Mouse (Mus musculus) naive thymus-derived CD4-positive, alpha-beta T cell, adult 2 months (primary cell): ENCODE measurements around the gene Fgf12.

ENCODE experiments used
- DNase-seq: peaks from one replicate; pipeline ENCODE4 v3.0.0-alpha.2; 2011; ENCODE audit warnings: low read depth

Fgf12 gene

DNA sequence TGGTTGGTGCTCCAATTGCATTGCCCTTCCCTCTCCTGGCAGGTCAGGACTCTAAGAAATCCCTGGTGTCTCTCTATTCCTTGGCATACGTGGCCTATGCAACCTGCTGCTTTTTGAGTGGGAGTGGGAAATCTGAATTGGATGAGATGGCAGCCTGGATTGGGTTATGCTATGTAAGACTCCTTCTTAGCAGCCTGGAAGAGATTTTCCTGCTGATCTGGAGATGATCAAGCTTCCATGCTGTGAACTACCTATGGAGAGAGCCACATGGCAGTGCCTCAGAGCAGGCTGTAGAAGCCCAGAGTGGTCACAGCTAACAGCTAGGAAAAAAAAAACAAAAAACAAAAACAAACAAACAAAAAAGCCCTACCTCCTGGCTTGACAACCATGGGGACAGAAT is 277.3 kb downstream of the Fgf12 start:
- DNase-seq, result no peak

DNA sequence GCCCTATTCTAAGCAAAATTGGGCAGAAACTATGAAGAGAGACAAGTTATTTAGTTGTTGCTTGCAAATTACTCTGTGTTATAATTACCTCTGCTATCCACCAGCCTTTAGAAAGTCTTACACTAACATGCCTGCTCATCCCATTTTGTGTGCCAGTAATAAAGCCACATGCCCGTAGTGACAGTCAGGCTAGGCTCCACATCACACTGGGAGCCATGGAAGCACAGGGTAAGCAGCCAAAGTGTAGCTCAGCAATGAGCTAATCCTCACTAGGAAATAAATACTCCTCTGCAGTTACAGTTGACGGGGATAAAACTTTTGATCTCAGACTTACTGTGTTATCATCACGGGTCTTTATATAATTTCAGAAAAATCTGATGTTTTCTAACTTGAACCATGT is 298.0 kb downstream of the Fgf12 start:
- DNase-seq, result no peak

DNA sequence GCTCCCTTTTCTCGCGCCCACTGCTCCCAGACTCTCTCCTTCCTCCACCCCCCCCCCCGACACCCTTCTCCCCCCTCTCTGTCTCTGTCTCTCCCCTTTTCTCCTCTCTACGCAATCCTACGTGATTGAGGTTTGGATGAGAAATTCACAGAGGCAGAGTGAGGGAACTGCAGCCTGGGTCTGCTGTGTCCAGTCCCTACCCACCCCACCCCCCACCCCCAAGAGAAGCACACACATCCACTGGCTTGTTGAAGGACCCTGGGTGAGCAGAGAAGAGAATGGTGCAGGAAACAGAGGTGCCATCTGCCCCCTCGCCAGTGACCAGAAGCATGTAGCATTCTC is 305.8 kb downstream of the Fgf12 start:
- no peak for DNase-seq

DNA sequence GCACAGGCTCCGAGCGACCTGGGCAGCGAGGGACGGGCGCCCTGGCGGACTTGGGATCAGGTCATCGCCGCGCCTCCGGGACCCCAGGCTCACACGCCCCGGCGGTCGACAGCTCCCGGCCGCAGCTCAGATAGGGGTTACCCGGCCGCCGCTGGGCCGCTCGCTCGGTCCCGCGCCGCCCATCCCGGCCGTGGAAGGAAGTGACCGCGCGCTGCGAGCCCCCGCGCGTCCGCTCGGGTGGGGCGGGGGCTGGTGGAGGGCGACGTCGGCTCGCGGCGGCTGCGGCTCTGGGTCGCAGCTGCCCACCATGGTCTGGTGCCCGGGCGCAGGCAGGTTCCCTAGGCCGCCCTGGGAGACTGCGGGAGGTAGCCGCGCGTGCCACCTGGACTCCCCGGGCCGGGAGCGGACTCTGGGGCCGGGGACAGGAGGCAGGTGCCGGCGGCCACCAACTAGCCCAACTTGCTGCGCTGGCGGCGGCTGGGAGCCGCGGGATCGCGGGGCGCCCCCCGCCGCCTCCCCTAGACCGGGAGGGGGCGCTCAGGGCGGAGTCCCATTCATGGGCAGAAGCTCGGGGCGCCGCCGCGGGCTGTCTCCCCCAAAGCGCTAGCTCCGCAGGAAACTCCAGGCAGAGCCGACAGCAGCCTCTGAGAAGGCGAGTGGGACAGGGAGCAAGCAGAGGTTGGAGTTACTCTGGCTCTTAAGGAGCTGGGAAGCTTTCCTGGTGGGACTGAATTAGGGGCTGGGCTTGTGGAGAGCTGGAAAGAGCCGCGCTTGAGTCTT is 306.3 kb downstream of the Fgf12 start:
- DNase-seq, result no peak

DNA sequence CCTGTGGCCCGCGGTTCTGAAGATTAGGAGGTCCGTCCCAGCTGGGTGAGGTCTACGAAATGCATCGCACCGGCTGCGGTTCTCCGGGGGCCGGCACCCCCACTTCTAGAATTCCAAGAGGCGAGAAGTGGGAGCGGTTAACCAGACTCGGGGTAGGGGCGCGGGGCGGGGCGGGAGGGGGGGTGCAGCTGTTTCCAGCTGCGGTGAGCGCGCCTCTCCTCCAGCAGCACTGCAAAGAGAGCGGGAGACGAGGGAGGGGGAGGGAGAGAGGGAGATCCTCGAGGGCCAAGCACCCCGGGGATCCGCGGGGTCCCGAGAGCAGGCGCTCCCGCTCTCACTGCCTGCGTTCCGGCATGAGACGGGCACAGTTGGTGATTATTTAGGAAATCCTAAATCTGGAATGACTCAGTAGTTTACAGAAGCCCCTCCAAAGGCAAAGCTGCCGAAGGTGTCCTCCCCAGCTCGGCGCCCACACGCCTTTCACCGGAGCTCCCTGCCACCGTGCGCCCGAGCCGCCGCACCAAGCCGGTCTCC is 307.0 kb downstream of the Fgf12 start:
- no peak for DNase-seq

- DNase-seq, result no peak
These were observed 307.7 kb downstream of the Fgf12 start for GRCm38 (mm10) chr16:28444993-28445799.

- DNase-seq, result no peak
These were observed 331.3 kb downstream of the Fgf12 start for GRCm38 (mm10) chr16:28421617-28422016.

DNA sequence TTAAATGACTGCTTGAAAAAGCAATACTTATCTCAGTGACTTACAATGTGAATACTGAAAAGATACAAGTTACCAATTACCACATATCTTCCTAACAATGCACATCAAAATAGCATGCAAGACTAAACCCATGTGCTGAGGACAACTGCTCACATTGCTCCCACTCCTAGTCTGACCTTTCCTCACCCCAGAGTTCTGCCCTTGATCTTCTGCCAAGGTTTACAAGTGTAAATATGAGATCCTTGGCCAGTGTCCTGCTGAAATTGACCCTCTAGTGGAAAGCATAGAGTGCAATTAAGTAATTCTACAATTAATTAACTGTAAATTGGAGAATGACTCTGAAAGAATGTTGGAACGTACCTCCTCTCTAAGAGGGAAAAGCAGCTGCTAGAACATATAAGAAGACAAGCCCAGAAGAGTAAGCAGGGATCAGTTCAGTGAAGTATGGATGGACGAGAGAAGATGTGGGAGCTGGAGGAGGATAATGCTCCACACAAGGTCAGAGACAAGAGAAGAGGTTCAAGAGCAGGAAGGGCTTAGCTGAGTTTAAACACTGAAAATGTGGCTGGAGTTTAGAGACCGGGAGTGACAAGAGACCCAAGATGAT is 333.1 kb downstream of the Fgf12 start:
- no peak for DNase-seq

DNA sequence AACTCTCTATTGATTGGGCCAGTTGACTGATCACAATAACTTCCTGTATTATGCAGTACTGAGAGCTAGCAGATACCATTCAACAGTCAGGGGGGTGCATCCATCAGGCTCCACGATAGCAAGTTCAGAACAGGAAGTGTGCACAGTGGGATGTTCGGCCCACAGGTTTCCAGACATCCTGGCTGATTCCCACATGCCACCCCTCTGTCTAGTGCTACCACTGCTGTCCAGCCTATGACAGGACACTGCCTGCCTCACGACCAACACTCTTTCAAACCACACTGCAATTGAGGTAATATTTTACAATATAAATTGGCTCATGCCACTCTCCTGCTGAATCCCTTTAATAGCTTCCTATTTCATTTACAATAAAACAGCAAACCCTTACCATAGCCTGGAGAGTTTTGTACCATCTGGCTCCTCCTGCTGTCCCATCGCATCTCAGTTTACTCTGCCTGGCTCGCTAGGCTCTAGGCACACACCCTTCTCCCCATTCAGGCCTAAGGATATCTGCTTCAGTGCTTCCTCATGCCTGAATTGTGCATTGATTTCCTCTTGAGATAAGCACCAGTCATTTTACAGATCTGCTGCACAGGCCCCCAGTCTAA is 341.6 kb downstream of the Fgf12 start:
- DNase-seq, result no peak

GRCm38 (mm10) chr16:28408294-28408693 is 344.6 kb downstream of the Fgf12 start:
- no peak for DNase-seq

- no peak for DNase-seq
These were observed 345.0 kb downstream of the Fgf12 start for GRCm38 (mm10) chr16:28407892-28408291.

DNA sequence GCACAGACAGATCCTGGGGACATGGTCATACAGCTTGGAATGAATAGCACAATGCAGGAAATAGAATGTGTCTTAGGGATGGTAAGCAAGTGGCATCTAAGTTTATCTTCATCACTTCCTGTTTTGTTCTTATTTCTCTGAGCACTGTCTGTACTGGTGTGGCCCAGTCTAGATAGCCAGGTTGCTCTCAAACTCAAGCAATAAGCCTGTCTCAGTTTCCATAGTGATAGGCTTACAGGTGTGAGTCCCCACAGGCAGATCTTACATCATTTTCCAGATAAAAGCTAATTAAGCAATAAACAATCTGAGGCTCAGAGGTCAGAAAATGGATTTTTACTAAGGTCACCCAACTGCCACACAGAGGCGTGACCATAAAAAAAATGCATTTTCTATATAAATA is 348.7 kb downstream of the Fgf12 start:
- DNase-seq, result no peak

- DNase-seq, result no peak
These were observed 350.2 kb downstream of the Fgf12 start for GRCm38 (mm10) chr16:28402701-28403100.

DNA sequence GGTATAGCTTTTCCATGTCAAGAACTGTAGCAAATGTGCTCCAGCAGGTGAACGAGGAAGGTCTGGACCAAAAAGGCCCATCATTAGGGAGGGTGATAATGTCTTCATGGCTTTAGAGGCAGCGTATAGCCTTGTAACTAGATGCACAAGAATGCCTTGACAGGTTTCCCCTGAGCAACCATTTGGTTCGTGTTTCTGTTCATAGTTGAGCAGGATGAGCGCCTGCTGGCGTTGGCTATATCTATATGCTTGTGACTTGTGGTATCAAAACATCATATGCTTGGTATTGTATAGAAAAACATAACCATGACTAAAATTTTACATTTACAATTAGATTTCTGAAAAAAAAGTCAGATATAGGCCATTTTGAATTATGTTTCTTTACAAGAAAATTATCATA is 361.6 kb downstream of the Fgf12 start:
- DNase-seq, result no peak

DNA sequence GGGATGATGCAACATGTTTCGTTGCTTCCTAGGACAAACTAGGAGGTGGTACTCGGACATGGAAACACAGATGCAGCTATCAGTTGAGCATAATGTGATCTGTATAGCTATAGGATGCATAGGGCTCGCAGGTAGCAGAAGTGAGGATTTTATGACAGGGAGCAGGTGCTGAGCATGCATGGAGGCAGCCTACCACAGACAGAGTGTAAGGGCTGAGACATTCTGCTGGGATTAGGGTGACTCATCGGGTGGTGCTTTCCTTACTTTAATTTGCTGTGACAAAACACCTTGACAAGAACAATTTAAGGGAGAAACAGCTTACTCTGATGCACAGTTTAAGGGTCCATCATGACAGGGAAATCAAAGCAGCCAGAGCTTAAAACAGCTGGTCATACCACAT is 363.8 kb downstream of the Fgf12 start:
- no peak for DNase-seq

- DNase-seq, result no peak
These were observed 378.1 kb downstream of the Fgf12 start for GRCm38 (mm10) chr16:28374790-28375189.

GRCm38 (mm10) chr16:28373311-28373710 is 379.6 kb downstream of the Fgf12 start:
- DNase-seq, result no peak

GRCm38 (mm10) chr16:28350624-28351023 is 402.2 kb downstream of the Fgf12 start:
- no peak for DNase-seq

DNA sequence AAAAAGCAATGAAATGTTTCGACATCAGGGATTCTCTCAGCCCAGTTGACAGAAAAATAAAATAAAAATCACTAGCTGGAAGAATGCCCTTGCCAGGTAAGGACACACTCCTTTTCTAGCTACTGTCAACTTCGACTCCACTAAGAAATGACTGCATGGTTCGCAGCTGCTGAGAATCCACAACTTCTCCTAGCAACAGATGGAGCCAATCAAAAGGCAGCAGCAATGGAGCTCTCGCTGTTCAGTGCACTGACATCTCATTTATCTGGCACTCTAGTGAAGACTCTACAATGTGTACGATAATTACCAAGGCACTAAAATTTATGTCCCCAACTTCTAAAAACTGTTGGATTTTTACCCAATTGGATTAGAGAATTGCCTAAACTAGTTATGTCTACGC is 407.5 kb downstream of the Fgf12 start:
- DNase-seq, result no peak

DNA sequence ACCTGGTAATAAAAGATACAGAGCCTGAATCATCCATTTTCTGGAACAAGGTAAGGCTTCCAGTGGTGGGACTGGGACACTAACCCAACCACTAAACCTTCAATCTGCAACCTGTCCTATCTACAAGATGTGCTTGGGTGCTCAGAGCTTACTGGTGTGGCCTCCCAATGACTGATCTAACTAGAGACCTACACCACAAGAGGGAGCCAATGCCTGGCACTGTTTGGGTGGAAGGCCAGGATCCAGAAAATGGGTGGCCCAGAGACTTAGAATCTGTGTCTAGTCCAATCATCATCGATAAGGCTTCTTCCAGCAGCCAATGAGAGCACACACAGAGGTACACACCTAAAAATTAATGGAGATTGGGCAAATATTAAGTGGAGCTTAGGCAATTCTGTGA is 414.9 kb downstream of the Fgf12 start:
- DNase-seq, result no peak

DNA sequence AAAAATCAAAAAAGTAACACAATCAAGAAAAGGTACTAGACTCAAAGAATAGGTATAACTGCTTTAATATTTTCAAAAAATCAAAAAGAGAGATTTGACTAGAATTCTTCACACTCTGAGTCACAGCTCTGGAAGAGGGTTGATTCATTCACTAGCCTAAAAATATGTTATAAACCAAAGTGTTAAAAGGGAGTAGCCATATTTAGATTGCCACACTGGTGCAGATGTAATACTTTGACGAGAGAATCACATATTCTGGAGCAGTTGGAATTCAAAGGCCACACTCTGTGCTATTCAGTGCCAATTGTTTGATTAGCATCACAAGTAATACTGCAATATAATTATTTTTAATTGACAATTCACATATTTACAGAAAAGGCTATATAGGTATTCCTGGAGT is 416.2 kb downstream of the Fgf12 start:
- DNase-seq, result no peak

DNA sequence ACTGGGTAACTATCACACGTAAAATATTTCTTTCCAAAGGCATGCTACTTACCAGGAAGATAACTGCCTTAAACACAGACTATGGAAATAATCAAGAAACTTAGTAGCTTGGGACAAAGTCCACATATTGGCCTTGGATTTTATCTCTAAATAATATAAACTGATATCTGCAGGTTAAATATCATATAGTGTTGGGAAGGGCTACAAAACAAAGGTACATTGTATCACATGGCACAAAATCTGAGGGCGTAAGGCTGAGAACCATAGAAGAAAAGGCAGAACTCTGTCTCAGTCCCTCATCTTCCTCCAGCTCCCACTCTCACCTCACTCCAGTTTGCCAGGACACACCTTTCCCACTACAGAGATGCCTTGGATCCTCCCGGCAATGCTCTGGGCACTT is 417.8 kb downstream of the Fgf12 start:
- no peak for DNase-seq

DNA sequence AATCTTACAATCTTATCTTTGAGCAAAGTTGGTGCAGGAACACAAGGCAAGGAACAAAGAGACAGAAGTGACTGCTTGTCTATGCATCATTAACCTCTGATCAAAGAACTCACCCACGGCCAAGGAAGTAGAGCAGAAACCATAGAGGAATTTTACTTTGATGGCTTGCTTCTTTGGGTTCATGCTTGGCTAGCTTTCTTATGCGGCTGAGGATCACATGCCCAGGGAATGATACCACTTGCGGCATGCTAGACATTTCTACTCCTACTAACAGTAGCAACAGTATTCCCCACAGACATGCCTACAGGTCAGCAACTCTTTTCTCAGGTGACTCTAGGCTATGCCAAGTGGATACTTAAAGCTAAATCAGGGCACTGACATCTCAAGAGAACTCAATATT is 429.3 kb downstream of the Fgf12 start:
- no peak for DNase-seq
